Mouse (Mus musculus): ENCODE data around the gene Ly6g5b.
"Not testable (repeated sequence)": the region's sequence is repeated elsewhere in the genome, so short reads cannot be mapped to it uniquely, and the experiment has no call there.

Ly6g5b gene

DNA sequence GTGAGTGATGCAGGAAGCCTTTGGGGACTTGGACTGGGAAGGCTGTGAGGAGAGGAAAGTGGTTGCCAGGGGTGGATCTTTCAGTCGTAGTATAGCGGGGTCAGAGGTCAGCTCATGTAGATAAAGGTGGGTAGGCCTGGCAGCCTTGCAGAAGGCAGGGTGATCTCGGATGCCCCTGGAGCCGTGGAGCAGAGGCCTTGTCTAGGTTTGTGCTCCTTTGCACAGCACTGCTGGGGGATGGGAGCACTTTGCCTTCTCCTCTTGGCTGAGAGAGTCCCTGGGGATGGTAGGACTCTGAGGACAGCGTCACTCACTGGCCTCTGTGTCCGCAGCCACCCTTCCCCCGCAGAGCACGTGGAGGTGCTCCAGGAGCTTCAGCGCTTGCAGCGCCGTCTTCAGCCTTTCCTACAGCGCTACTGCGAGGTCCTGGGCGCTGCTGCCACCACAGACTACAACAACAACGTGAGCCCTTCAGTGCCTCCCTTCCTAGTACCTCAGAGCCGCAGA is 25.3 kb upstream of the Ly6g5b start:
- no peak for DNase-seq (ENCODE audit: low read depth, low spot score)

DNA sequence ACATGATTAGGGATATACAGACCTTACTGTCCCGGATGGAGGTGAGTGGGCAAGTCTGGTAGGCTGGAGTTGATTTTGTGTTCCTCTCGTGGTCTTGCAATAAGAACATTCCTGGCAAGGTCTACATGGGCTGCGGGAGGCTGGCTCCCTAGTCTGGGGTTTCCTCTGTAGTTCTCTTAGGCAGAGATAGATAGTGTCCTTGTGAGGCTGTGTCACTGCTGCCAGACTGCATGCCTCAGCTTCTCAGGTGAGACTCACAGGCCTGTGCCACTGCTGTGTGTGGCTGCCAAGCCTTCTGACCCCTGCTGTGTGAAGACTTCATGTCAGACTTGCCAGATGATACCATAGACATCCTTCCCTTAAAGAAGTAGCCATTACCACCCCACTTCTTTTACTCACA is 24.0 kb upstream of the Ly6g5b start:
- DNase-seq (ENCODE audit: low read depth, low spot score), result no peak

DNA sequence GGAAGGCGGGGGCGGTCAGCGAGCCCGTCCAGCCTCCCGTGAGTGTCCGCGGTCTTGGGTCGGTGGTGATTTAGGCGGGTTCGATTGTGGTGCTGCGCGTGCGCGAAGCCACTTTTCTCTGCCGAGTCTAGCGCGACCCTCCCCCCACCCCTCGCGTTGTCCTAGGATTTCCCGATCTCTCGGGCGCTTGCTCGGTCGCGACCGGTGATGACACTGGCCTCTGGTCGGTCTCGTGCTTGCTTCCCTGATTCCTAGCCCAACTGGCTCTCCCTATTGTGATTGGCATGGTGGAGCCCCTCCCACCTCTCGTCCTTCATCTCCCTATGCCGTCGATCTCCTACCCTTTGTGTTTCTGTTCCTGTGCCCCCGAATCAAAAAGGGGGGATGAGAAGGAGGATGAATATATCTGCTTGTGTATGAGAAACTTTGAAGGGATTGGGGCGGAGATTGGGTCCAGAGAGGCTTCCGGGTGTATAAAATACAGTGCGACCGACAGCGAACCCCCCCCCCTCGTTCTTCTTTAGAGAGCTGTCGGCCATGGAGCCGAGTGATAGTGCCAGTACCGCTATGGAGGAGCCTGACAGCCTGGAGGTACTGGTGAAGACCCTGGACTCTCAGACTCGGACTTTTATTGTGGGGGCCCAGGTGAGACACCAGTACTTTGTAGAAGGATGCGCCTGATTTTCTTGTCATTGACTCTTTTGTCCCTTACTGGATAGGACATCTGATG is 20.5 kb upstream of the Ly6g5b start:
- DNase-seq (ENCODE audit: low read depth, low spot score), result no peak

DNA sequence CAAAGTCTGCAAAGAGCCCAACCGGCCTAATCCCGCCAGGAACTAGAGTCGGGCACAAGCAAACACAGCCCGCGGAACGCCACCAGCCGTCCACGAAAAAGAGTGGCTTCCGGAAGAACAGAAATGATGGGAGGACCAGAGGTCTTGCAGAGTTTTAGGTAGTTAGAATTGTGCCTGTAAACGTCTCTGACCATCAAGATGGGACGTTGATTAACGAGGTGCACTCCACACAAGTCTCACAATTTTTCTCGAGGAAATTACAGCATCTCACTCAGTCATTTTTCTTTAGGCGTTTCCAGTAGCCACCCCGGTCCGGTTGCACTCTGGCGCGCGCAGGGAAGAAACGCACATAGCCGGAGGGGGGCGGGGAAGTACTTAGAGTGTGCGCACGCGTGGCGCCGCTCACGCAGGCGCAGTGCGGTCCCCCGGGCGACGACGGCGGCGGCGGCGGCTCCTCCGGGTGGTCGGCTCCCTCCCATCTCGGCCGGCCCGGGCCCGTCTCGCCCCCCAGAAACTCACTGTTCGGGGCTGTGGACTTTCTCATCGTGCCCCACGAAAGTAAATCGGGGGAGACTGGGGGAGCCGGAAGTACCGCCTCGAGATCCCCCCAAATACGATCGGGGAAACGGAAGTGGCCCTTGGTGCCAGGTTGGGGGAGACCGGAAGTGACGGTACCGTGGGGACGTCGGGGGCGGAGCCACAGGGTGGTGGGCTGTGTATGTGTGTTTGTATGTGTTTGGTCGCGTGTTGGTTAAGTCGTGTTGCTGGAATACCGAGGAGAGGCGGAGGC is 19.8 kb upstream of the Ly6g5b start, which contains the start of gene Bag6:
Gene Bag6 (plus strand): TSS at position 378 of the 790 bp plus-strand sequence.
- DNase-seq (ENCODE audit: low read depth, low spot score), result peak; percentile 89

DNA sequence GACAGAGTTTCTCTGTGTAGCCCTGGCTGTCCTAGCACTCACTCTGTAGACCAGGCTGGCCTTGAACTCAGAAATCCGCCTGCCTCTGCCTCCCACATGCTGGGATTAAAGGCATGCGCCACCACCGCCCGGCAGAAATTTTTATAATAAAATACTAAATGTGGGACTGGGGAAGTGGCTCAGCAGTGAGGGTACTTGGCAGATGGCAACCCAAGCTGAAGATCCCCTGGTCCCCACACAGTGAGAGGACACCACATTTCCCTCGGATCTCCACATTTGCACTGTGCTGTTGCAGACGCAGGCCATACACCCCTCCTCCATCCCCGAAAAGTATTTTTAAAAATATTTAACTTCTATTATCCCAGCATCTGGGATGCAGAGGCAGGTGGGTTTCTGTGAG is 18.3 kb upstream of the Ly6g5b start:
- no peak for DNase-seq (ENCODE audit: low read depth, low spot score)

DNA sequence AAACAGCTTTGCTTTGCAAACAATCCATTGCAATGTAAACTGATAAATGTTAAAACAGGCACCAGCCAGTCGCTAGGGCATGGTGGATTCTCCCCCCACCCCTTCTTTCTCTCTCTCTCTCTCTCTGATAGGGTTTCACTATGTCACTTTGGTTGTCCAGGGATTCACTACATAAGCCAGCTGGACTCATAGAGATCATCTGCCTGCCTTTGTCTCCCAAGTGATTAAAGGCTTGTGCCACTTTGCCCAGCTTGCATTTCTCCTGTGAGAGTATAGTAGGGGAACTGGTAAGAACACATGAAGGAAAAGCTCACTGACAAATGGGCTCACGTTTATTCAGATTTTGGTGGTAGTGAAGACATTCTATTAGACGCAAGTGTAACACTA is 16.9 kb upstream of the Ly6g5b start:
- no peak for DNase-seq (ENCODE audit: low read depth, low spot score)

DNA sequence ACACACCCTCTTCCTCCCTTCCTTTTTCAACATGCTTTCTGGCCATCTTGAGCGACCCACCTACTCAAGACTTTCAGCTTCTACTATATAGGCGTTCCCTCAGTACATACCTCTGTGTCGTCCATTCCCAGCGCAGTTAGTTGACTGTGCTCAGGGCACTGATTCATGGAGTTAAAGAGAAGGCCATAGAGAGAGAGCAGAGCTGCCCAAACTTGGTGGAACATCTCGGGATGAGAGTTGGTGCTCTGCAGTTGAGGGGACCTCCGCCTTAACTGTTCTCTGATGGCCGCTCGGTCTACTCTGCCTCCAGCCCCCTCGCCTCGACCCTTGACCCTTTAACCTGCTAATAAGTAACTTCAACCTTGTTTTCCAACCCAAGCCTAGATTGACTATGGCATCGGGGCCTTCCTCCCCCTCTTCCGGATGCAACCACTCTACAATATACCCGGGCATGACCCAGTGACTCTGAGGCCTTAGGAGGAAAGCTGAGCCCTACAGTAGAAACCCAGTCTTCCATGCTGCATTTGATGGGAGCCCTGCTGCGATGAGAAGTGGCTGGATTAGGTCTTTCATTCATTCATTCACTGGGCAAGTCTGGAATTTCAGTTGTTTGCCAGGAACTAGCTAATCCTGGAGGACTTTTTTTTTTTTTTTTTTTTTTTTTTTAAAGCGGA is 16.4 kb upstream of the Ly6g5b start, which contains the start of gene Apom:
Gene Apom (minus strand): TSS at position 551 of the 674 bp plus-strand sequence.
- no peak for DNase-seq (ENCODE audit: low read depth, low spot score)

DNA sequence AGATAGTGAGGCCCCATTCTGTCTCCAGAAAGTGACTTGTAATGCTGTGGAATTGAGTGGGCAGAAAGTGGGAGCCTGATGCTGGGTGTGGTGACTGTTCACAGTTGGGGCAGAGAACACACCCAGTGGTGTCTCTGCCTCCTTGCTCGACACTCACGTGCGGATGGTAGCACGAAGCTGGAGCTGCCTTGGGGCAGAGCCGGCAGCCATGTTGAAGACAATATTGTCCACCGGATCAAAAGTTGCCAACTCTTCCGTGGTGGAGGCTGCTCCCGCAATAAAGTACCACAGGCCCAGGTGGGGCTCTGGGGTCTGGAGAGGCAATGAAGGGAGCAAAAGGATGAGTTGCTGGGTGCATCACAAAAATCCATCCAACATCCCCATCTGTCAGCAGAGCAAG is 15.8 kb upstream of the Ly6g5b start:
- no peak for DNase-seq (ENCODE audit: low read depth, low spot score)

DNA sequence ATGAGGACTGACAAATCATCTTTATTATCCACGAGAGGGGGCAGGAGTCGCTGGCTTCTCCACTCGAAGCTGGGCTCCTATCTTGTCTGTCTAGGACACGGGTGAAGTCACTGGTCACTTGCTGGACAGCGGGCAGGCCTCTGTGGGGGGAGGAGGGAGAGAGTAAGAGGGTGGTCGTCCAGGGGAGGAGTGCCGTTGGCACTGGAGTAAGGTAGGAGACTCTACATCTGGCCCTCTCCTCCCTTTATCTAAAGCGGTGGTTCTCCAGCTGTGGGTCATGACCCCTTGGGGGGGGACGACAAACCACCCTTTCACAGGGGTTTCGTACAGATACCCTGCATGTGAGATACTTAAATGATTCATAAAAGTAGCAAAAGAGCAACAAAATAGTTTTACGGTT is 13.8 kb upstream of the Ly6g5b start:
- no peak for DNase-seq (ENCODE audit: low read depth, low spot score)

DNA sequence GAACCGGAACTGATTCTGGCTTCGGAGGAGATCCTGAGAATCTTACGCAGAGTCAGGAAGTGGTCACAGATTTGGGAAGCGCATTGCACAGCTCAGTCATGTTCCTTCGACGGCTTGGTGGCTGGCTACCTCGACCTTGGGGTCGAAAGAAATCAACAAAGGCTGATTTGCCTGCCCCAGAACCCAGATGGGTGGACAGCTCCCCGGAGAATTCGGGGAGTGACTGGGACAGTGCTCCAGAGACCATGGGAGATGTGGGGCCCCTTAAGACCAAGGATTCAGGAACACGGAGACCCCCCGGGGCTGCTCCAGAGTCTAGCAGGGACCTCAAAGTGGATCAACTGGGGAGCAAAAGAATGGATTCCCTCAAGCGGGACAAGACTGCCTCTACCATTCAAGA is 11.8 kb upstream of the Ly6g5b start:
- no peak for DNase-seq (ENCODE audit: low read depth, low spot score)

DNA sequence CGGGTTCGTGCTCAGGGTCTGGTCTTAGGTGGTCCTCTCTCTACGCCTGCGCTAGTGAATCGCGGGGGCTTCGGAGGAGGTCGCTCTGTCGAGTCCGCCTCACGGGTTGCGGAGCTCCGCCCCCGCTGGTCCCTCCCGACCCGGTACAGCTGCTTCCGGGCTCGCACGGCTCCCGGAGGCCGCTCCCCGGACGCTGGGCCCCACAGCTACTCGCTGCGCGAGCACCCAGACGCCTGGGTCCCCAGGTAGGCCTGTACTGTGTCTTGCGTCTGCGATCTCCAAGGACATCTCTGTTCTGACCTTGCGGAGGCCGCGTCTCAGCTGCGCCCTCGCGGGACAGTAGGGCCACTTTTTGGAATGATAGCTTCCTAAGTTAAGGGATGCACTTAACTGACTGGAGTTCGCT is 11.0 kb upstream of the Ly6g5b start, which contains the start of gene D17H6S53E:
Gene D17H6S53E (plus strand): TSS at position 168 of the 406 bp plus-strand sequence.
- DNase-seq (ENCODE audit: low read depth, low spot score), result no peak

DNA sequence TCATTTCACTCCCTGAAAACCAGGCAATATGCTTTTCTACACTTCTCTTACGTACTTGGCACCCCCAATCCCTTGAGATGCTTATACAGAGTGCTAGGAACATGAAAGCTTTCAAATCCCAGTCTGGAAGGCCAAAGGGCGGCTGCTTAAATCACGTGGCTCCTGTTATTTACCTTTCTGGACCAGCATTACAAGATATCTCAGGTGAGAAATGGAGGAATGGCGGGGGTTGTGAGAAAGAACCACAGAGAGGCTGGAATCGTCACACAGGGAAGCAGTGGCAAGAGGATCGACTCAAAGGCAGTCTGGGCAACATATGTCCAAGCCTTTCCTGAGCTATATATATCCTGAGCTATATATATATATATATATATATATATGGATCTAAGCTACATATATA is 10.3 kb upstream of the Ly6g5b start:
- no peak for DNase-seq (ENCODE audit: low read depth, low spot score)

DNA sequence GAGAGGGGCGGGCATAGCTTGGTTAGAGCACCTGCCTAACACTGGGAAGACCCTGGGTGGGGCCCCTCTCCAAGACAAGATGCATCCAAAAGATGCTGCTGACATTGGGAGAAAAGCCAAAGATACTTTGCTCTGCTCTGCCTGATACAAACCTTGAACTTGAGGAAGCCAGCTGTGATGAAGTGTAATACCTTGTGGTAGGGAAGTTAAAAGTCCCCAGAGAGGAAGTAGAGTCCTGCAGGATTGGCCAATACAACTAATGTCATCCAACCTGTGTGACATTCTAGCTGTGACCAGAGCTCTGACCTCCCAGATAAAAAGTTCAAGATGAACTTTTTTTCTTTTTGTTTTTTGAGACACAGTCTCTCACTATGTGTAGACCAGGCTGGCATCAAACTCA is 9.9 kb upstream of the Ly6g5b start:
- no peak for DNase-seq (ENCODE audit: low read depth, low spot score)

DNA sequence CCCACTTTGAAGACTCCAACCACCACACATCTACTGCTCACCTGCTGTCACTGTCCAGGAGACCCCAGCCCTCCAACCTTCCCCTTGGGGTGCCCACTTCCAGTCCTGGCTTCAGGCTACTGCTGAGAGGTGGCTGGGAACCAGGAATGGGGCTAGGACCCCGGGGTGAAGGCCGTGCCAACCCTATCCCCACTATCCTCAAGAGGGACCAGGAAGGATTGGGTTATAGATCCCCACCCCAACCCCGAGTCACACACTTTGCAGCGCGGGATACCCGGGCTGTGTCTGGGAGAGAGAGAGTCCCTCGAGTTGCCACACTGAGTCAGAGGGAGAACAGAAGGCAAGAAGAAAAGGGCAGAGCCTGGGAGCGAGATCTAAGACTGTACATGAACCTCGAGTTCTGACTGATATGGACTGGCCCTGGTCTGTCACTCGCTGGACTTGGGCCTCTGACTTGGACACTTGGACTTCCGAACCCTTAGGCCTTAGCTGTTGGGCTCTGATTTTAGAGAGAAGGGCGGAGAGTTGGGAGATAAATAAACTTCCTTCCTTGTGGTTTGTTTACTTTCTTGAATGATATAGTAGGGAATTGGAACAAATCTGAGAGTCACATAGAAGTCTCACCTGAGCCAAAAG is 9.2 kb upstream of the Ly6g5b start:
- DNase-seq (ENCODE audit: low read depth, low spot score), result not testable (repeated sequence)

DNA sequence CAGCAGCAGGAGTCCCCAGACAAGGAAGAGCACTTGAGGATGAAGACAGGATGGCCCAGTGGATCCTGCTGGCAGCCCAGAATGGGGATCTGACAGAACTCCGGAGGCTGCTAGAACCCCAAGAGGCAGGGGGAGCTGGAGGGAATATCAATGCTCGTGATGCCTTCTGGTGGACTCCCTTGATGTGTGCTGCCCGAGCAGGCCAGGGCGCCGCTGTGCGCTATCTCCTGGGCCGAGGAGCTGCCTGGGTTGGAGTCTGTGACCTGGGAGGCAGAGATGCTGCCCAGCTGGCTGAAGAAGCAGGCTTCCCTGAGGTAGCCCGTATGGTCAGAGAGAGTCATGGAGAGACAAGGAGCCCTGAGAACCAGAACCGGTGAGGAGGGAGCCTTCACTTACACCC is 8.1 kb upstream of the Ly6g5b start:
- not testable (repeated sequence) for DNase-seq (ENCODE audit: low read depth, low spot score)

DNA sequence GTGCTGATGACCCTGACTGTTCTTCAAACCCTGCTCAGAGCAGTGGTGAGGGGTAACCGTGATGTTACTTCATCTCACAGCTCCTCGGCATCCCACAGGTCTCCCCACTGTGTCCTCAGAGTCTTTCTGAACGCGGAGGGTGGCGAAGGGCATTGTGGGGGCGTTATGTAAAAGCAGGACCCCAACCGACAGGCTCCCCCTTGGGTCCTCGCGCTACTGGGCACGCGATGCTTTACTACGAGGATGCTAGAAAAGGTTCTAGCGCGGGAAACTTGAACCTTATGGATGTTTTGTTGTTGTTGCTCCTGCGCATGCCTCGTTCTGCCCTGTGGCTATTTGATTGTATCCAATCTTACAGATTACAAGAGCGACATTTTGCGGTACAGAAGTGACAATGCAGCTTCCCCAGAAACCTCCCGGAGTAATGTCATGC is 6.7 kb upstream of the Ly6g5b start, which contains the start of gene Csnk2b:
Gene Csnk2b (minus strand): TSS at position 183 of the 433 bp plus-strand sequence.
- no peak for DNase-seq (ENCODE audit: low read depth, low spot score)

DNA sequence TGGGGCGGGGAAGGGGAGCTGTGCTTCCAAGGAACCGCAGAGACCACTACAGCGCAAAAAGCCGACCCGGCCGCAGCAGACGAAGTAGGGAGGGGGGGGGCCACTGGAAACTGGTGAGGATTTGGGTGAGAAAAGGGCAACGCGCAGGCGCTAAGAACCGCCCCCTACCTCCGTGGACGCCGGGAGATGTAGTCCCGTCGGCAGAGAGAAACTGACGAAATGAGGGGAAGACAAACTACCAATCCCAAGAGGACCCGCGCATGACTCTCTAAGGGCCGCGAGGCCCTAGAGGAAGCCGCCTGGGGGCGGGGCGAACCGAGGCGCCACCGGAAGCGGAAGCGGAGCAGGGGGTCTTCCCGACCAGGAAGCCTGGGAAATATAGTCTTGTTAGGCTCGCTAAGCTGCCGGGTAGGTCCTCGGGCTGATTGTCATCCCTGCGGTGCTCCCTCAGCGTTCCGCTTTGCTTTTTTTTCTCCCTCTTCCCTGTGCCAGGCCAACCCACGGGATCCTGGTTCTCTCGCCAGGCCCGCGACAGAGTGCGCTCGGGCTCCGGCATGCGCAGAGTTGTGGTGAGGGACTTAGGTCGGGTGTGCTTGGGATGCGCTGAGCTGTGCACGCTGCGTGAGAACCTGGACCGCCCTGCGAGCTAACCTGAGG is 6.0 kb upstream of the Ly6g5b start, which contains the start of gene Gpank1:
Gene Gpank1 (plus strand): TSS at position 313 of the 657 bp plus-strand sequence.
- DNase-seq (ENCODE audit: low read depth, low spot score), result peak; percentile 93

DNA sequence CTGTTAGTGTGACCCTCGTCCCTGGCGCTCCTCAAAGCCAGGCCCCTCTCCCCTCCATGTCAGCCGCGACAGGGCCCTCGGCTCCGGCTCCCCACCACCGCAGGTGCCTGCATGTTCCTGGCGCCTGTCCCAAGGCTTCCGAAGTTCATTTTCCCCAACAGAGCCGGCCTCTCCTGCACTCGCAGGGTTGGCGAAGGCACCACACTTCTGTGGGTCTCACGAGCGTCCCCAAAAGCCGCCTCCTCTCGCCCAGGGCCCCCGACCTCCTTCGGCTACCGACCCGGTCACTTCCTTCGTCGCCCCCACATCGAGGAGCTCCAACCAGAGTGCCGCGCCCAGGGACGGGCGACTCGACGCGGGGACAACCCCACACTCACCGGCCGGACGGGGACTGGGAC is 5.5 kb upstream of the Ly6g5b start:
- DNase-seq (ENCODE audit: low read depth, low spot score), result no peak

DNA sequence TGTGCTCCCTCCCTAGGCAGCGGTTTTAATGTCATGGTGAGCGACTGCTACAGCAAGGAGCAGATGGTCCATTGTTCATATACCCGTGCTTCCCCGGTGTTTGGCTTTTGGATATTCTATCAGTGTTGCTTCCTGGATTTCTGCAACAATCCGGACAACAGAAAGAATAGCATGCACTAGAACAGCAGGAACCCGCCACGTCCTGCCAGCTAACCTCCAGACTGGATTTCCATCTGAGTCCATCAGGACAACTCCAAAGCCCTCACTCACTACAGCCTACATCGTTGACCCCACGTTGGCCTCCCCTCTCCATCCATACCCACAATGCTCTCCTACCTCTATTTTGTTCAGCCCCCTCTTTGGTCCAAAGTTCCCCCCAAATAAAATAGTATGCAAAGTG is 3.5 kb downstream of the Ly6g5b start:
- DNase-seq (ENCODE audit: low read depth, low spot score), result no peak

DNA sequence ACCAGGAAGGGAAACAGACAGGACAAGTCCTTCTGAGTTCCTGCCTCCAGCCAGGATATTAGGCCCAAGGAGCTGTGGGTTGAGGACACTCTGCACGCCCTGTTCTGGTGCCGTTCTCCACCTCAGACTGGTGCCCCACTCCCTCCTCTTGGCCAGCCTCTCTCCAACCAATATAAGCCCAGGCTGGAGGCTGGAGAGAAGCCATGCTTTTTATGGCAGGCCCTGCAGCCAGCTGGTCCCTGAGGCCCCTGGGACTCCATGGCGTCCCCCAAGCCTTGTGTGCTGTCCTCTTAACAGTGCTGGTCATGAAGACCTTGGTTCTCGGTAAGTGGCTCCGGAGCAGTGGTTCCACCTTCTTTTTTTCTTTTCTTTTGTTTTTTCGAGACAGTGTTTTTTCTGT is 7.1 kb downstream of the Ly6g5b start, which contains the start of gene Ly6g5c:
Gene Ly6g5c (plus strand): TSS at position 183 of the 400 bp plus-strand sequence.
- DNase-seq (ENCODE audit: low read depth, low spot score), result no peak

DNA sequence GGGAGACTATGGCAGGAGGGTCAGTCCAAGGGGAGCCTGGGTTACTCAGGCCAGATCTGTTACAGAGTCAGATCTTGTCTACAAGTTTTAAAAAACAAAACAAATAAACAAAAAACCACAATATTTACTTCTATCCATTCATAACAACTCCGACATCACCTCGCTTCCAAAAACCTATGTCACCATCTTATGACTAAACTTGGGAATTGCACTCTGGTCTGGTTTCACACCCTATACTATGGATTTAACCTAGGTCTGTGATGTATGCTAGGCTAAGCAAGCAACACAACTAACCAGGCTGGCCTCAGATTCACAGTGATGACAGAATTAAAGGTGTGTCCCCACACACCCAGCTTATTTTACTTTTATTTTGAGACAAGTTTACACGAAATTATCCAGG is 8.7 kb downstream of the Ly6g5b start:
- no peak for DNase-seq (ENCODE audit: low read depth, low spot score)

All from WW6 (cell line).